In genomic region chr14:48151554-48151953, GRCm38 (mm10) we compare ENCODE assay signal across 23 mouse cellular contexts. TPM values are rescaled to one million over a fixed set of nuclear protein-coding genes. Genes with fewer than 3 reads are reported as not detected.
A peak's percentile ranks its signal among the peaks of the same experiment; 100 is the strongest.
DNase-seq lines count a peak whose midpoint lies in the region; ATAC-seq and TF ChIP-seq lines count a peak whose summit lies in the region.
"Had no signal": no experiment of that assay in that cellular context is flagged by ENCODE, and none has a peak within 500 bp of the region (broad histone marks: within the 10 kb centered on the region; RNA-seq: fewer than 3 reads in every experiment).

No protein-coding gene starts in this region.

- H3K27ac ChIP-seq in heart, adult 2 months: peak overlapping the region; percentile 24; the same call in 1 of the 2 replicates
- peak overlapping the region; percentile 11; the same call in 1 of the 2 replicates for H3K27ac ChIP-seq in stomach, embryonic 16.5 days (ENCODE audit: low read length)
- no peak overlapping the region for H3K27ac ChIP-seq in stomach, postnatal 0 days (replicated peaks)
- 0 out of 2 replicates have a peak overlapping the region, but pooled peaks have one; percentile 19 for H3K27ac ChIP-seq in embryonic facial prominence, embryonic 10.5 days (replicated peaks)
- H3K27ac ChIP-seq: embryonic facial prominence, embryonic 13.5 days; embryonic facial prominence, embryonic 15.5 days; forebrain, embryonic 10.5 days; forebrain, embryonic 12.5 days had no signal

- TF ChIP-seq CTCF in heart, adult 2 months (IDR thresholded peaks at IDR 0.05): no peak
- TF ChIP-seq CTCF in stomach, postnatal 0 days (IDR thresholded peaks at IDR 0.05; ENCODE audit: low read depth): no peak

- TF ChIP-seq EP300 in heart, adult 2 months (IDR thresholded peaks at IDR 0.05; ENCODE audit: insufficient read depth, low read depth, low read length): no peak
- TF ChIP-seq EP300 in stomach, postnatal 0 days (optimal IDR thresholded peaks at IDR 0.05): no peak

- H3K9ac ChIP-seq in heart, adult 2 months (ENCODE audit: low read depth, low read length): no peak overlapping the region
- H3K9ac ChIP-seq in stomach, embryonic 16.5 days (ENCODE audit: low read length): no peak overlapping the region
- no peak overlapping the region for H3K9ac ChIP-seq in stomach, postnatal 0 days (ENCODE audit: low read length)
- H3K9ac ChIP-seq: embryonic facial prominence, embryonic 13.5 days; embryonic facial prominence, embryonic 15.5 days; forebrain, embryonic 12.5 days had no signal

- H3K9me3 ChIP-seq in stomach, embryonic 16.5 days (replicated peaks; ENCODE audit: control insufficient read depth, low read length): no peaks in the 10 kb centered on the region
- no peaks in the 10 kb centered on the region for H3K9me3 ChIP-seq in stomach, postnatal 0 days (ENCODE audit: control insufficient read depth, low read length)
- H3K9me3 ChIP-seq in embryonic facial prominence, embryonic 10.5 days: no peaks in the 10 kb centered on the region
- H3K9me3 ChIP-seq: embryonic facial prominence, embryonic 13.5 days; embryonic facial prominence, embryonic 15.5 days; forebrain, embryonic 10.5 days; forebrain, embryonic 12.5 days had no signal

- H3K4me2 ChIP-seq in stomach, embryonic 16.5 days (ENCODE audit: low read depth, low read length): no peak overlapping the region
- H3K4me2 ChIP-seq in stomach, postnatal 0 days (replicated peaks; ENCODE audit: low read depth): no peak overlapping the region
- H3K4me2 ChIP-seq: embryonic facial prominence, embryonic 13.5 days; embryonic facial prominence, embryonic 15.5 days; forebrain, embryonic 12.5 days had no signal

- ATAC-seq in stomach, embryonic 16.5 days (ENCODE audit: insufficient read depth, low FRiP score): no peak
- no peak for ATAC-seq in stomach, postnatal 0 days (ENCODE audit: low FRiP score, low TSS enrichment)
- ATAC-seq: forebrain, embryonic 14.5 days; forebrain, embryonic 16.5 days had no signal

- intact Hi-C loops in heart, postnatal 14 days (cut with DNase I): no loop called here
- intact Hi-C loops in heart, adult 2 months (cut with DNase I): no loop called here
- intact Hi-C loops in heart, postnatal 36 days (cut with DNase I): no loop called here

- H3K36me3 ChIP-seq in heart, adult 2 months (ENCODE audit: control insufficient read depth, insufficient read depth, low read length): peaks cover 3% of the 10 kb centered on the region; the same call in 1 of the 2 replicates
- H3K36me3 ChIP-seq in stomach, embryonic 16.5 days (ENCODE audit: control insufficient read depth, insufficient read depth, low read length): no peaks in the 10 kb centered on the region
- H3K36me3 ChIP-seq in stomach, postnatal 0 days (ENCODE audit: control insufficient read depth, insufficient read depth, low read length): no peaks in the 10 kb centered on the region
- H3K36me3 ChIP-seq in embryonic facial prominence, embryonic 10.5 days (replicated peaks): no peaks in the 10 kb centered on the region
- H3K36me3 ChIP-seq: embryonic facial prominence, embryonic 13.5 days; embryonic facial prominence, embryonic 15.5 days; forebrain, embryonic 10.5 days; forebrain, embryonic 12.5 days had no signal

- no peak for TF ChIP-seq POLR2A in heart, adult 2 months (IDR thresholded peaks at IDR 0.05; ENCODE audit: insufficient read depth, low read depth, low read length)

- no peak overlapping the region for H3K4me3 ChIP-seq in heart, adult 2 months
- H3K4me3 ChIP-seq in stomach, embryonic 16.5 days (replicated peaks; ENCODE audit: low read length): no peak overlapping the region
- no peak overlapping the region for H3K4me3 ChIP-seq in stomach, postnatal 0 days (ENCODE audit: low read depth, low read length)
- H3K4me3 ChIP-seq in embryonic facial prominence, embryonic 10.5 days: no peak overlapping the region
- H3K4me3 ChIP-seq: embryonic facial prominence, embryonic 13.5 days; embryonic facial prominence, embryonic 15.5 days; erythroblast, embryonic 14.5 days; forebrain, embryonic 10.5 days; forebrain, embryonic 12.5 days had no signal

- no peaks in the 10 kb centered on the region for H3K79me2 ChIP-seq in heart, adult 2 months (replicated peaks; ENCODE audit: control insufficient read depth, insufficient read depth, low read length)

- DNase-seq in heart, adult 11 months: peak; percentile 97
- no peak for DNase-seq in heart, postnatal 14 days
- DNase-seq in heart, adult 2 months: peak in 1 of 2 experiments; percentile 32
- DNase-seq in heart, postnatal 36 days: no peak
- no peak for DNase-seq in stomach, postnatal 0 days (ENCODE audit: low spot score)
- no peak for DNase-seq in embryonic facial prominence, embryonic 10.5 days (ENCODE audit: low spot score)
- no peak for DNase-seq in cerebellum, adult 8-10 months
- DNase-seq: adrenal gland, adult 2 months; adrenal gland, postnatal 25 days; cerebellum, adult 11-12 months; cerebellum, adult 2 months; cerebellum, adult 9-11 months; cerebellum, postnatal 14 days; cerebellum, postnatal 36 days had no signal

- WGBS in heart, adult 2 months: 26% methylated on average over 2 of the region's 2 CpGs
- WGBS in stomach, embryonic 16.5 days: 73% methylated on average over 2 of the region's 2 CpGs
- WGBS in stomach, postnatal 0 days: 76% methylated on average over 2 of the region's 2 CpGs
- 84% methylated on average over 2 of the region's 2 CpGs for WGBS in embryonic facial prominence, embryonic 10.5 days

- no peaks in the 10 kb centered on the region for H3K27me3 ChIP-seq in heart, adult 2 months (ENCODE audit: control insufficient read depth, insufficient read depth, low read length)
- no peaks in the 10 kb centered on the region for H3K27me3 ChIP-seq in stomach, embryonic 16.5 days (ENCODE audit: control insufficient read depth, insufficient read depth, low read length)
- H3K27me3 ChIP-seq in stomach, postnatal 0 days (ENCODE audit: control insufficient read depth, insufficient read depth, low read length): no peaks in the 10 kb centered on the region
- no peaks in the 10 kb centered on the region for H3K27me3 ChIP-seq in embryonic facial prominence, embryonic 10.5 days (replicated peaks; ENCODE audit: low read depth, poor library complexity, severe bottlenecking)
- H3K27me3 ChIP-seq: embryonic facial prominence, embryonic 13.5 days; embryonic facial prominence, embryonic 15.5 days; forebrain, embryonic 12.5 days had no signal

- H3K4me1 ChIP-seq in heart, adult 2 months (ENCODE audit: control insufficient read depth, insufficient read depth, low read length): peaks cover 15% of the 10 kb centered on the region
- H3K4me1 ChIP-seq in stomach, embryonic 16.5 days (ENCODE audit: control insufficient read depth, insufficient read depth, low read length): peaks cover 10% of the 10 kb centered on the region
- no peaks in the 10 kb centered on the region for H3K4me1 ChIP-seq in stomach, postnatal 0 days (replicated peaks; ENCODE audit: control insufficient read depth, insufficient read depth)
- H3K4me1 ChIP-seq in embryonic facial prominence, embryonic 10.5 days: peaks cover 35% of the 10 kb centered on the region
- H3K4me1 ChIP-seq: forebrain, embryonic 12.5 days had no signal

RNA-seq across cellular contexts. Expression of gene Peli2, which starts 30.9 kb away (rescaled TPM):
- 10 to 100 TPM; 15.6 to 18.6 TPM for total RNA-seq in heart, postnatal 14 days (2021)
- total RNA-seq in heart, adult 2 months (2021): 10 to 100 TPM; 17.2 to 20.3 TPM
- polyA plus RNA-seq in heart, adult 2 months (2012; rRNA removed): 8.1 and 10.1 TPM in 2 replicates
- total RNA-seq in heart, postnatal 36 days (2021): 10 to 100 TPM; 17.1 to 22.9 TPM
- 6.3 TPM in 2 replicates for polyA plus RNA-seq in stomach, embryonic 16.5 days (2015; fragmentation: Nextera tagmentation; extraction: Ambion mirVana)
- polyA plus RNA-seq in stomach, postnatal 0 days (2015; fragmentation: Nextera tagmentation; extraction: Ambion mirVana): 5.6 and 5.9 TPM in 2 replicates
- polyA plus RNA-seq in embryonic facial prominence, embryonic 10.5 days (2016; fragmentation: Nextera tagmentation; extraction: Ambion mirVana): 8.0 and 9.4 TPM in 2 replicates
- total RNA-seq: MEL had no signal
- polyA plus RNA-seq: erythroblast, embryonic 14.5 days had no signal
